Mouse (Mus musculus) mouse trophoblast stem cell (cell line): ENCODE measurements around the gene Pdcl3.
"Not testable (repeated sequence)": the region's sequence is repeated elsewhere in the genome, so short reads cannot be mapped to it uniquely, and the experiment has no call there.

Source experiments
- in situ Hi-C, 2 experiments: fragments of 300-500 bp; cut with MseI, MboI; formaldehyde crosslinking; loops; 2 replicates in 1 of 2; 3 replicates in 1 of 2; pipeline ENCODE4 v1.15.1; 2025

Gene Pdcl3

GRCm38 (mm10) chr1:39017871-39018270 lies 32.5 kb downstream of the Pdcl3 start:
- in situ Hi-C loops: loop anchor here (10.0 to 25.0 kb wide), 2 partner anchors 194 to 207 kb away; no protein-coding TSS in a partner anchor

GRCm38 (mm10) chr1:39025142-39025541 lies 39.7 kb downstream of the Pdcl3 start:
- in situ Hi-C loops: no loop called here

GRCm38 (mm10) chr1:39025840-39026239 lies 40.4 kb downstream of the Pdcl3 start:
- in situ Hi-C loops: no loop called here

GRCm38 (mm10) chr1:39029176-39029575 lies 43.8 kb downstream of the Pdcl3 start:
- in situ Hi-C loops: no loop called here

GRCm38 (mm10) chr1:39030108-39030507 lies 44.7 kb downstream of the Pdcl3 start:
- in situ Hi-C loops: no loop called here

GRCm38 (mm10) chr1:39035817-39036216 lies 50.4 kb downstream of the Pdcl3 start:
- in situ Hi-C loops: no loop called here

- in situ Hi-C loops: no loop called here
Observed at GRCm38 (mm10) chr1:39042188-39042587, 56.8 kb downstream of the Pdcl3 start.

GRCm38 (mm10) chr1:39044442-39044841 lies 59.0 kb downstream of the Pdcl3 start:
- in situ Hi-C loops: not testable (repeated sequence)

- in situ Hi-C loops: no loop called here
Observed at GRCm38 (mm10) chr1:39046689-39047088, 61.3 kb downstream of the Pdcl3 start.
